Mouse (Mus musculus) G1E (cell line): Measurements from ENCODE around the gene S100a6. TPM values are rescaled to one million over a fixed set of nuclear protein-coding genes. Genes with fewer than 3 reads are reported as not detected.

Experiments used
- ATAC-seq: 2 replicates; pipeline ENCODE4 v1.8.0; 2016; ENCODE audit warnings: mild to moderate bottlenecking; ENCODE audit not compliant: insufficient number of reproducible peaks, poor library complexity, low FRiP score, severe bottlenecking; ENCODE audit errors: extremely low read depth
- DNase-seq: peaks from one replicate; pipeline ENCODE4 v3.0.0; 2012; ENCODE audit warnings: low spot score
- H3K27me3 ChIP-seq: 2 replicates; pipeline ENCODE4 v1.6.1; 2012; ENCODE audit warnings: mild to moderate bottlenecking, low read length, inconsistent platforms; ENCODE audit not compliant: insufficient read depth
- H3K36me3 ChIP-seq: replicated peaks from 2 replicates; pipeline ENCODE3; 2012; ENCODE audit warnings: mild to moderate bottlenecking, inconsistent platforms
- H3K4me1 ChIP-seq: 2 replicates; pipeline ENCODE4 v1.6.1; 2012; ENCODE audit warnings: low read depth, low read length, inconsistent platforms, mixed read lengths; ENCODE audit not compliant: insufficient read depth
- H3K4me3 ChIP-seq: 2 replicates; pipeline ENCODE4 v1.5.1; 2012; ENCODE audit warnings: low read depth, mild to moderate bottlenecking, inconsistent platforms, low read length, moderate library complexity, mixed read lengths
- H3K9me3 ChIP-seq: replicated peaks from 2 replicates; pipeline ENCODE4 v1.6.1; 2012; ENCODE audit warnings: inconsistent platforms
- CTCF ChIP-seq: IDR thresholded peaks from 2 replicates; pipeline ENCODE4 v1.5.1; 2012; ENCODE audit warnings: low read depth, low read length, inconsistent platforms, mixed read lengths
- GATA1 ChIP-seq: IDR thresholded peaks from 2 replicates; pipeline ENCODE4 v1.6.1; 2012; ENCODE audit warnings: borderline replicate concordance, low read length, inconsistent platforms, mixed read lengths
- GATA2 ChIP-seq: IDR thresholded peaks from 2 replicates; pipeline ENCODE4 v1.6.1; 2012; ENCODE audit warnings: low read depth, low read length, inconsistent platforms, borderline replicate concordance
- POLR2AphosphoS5 ChIP-seq: IDR thresholded peaks from 2 replicates; pipeline ENCODE4 v1.6.1; 2012; ENCODE audit warnings: low read depth, low read length, inconsistent platforms; ENCODE audit not compliant: insufficient replicate concordance
- TAL1 ChIP-seq: conservative IDR thresholded peaks from 2 replicates; pipeline ENCODE4 v1.6.1; 2012; ENCODE audit warnings: low read depth, low read length, inconsistent platforms, mixed read lengths
- polyA plus RNA-seq: library from polyadenylated mRNA; stranded (reverse); fragments of >175 nt; gene quantifications from 2 replicates; pipeline ENCODE4 v1.2.3, GENCODE M21; 2012
- total RNA-seq, 2 experiments: library from RNA; stranded (forward) in 1 of 2; stranded (reverse) in 1 of 2; fragments of 200-1000 nt in 1 of 2; fragments of >200 nt in 1 of 2; fragmentation: Nextera tagmentation in 1 of 2; gene quantifications; 2 replicates each; pipeline ENCODE4 v1.2.3; 2014 to 2017

Gene S100a6
- total and polyA plus RNA-seq, 3 experiments, result not detected

GRCm38 (mm10) chr3:90659364-90660044 is 46.8 kb downstream of the S100a6 start:
- Histone ChIP-seq H3K4me3 (no peak overlapping the region), H3K36me3 (no peaks in the 10 kb centered on the region), H3K27me3 (no peaks in the 10 kb centered on the region), H3K4me1 (no peaks in the 10 kb centered on the region), H3K9me3 (no peaks in the 10 kb centered on the region)
- DNase-seq (no peak), ATAC-seq (no peak)
- TF ChIP-seq GATA1, result no peak
- TF ChIP-seq CTCF, result no peak
- no peak for TF ChIP-seq GATA2
- TF ChIP-seq TAL1, result no peak
- no peak for TF ChIP-seq POLR2AphosphoS5

DNA sequence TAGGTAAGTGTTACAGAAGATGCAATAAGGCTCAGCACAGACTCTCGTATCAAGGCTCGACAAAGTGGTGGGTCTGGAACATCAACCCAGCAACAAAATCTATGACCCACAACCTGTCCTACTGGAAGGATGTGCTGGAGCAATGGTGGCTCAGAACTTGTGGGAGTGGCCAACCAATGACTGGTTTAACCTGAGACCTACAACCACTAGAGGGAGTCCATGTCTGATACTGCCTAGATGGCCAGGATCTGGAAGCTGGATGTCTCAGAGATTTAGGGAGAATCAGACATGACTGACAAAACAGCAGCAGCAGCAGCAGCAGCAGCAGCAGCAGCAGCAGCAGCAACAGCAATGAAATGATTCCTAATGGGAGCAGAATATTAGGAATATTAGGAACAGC is 51.5 kb downstream of the S100a6 start:
- TF ChIP-seq GATA2 (no peak), GATA1 (no peak), TAL1 (no peak), CTCF (no peak), POLR2AphosphoS5 (no peak)
- no peaks in the 10 kb centered on the region for H3K9me3 ChIP-seq
- H3K36me3 ChIP-seq, result no peaks in the 10 kb centered on the region
- ATAC-seq (no peak), DNase-seq (no peak)
- no peaks in the 10 kb centered on the region for H3K4me1 ChIP-seq
- no peaks in the 10 kb centered on the region for H3K27me3 ChIP-seq
- no peak overlapping the region for H3K4me3 ChIP-seq

- Histone ChIP-seq H3K27me3 (no peaks in the 10 kb centered on the region), H3K9me3 (no peaks in the 10 kb centered on the region), H3K4me3 (no peak within 1 kb of the TSS), H3K4me1 (no peaks in the 10 kb centered on the region), H3K36me3 (no peaks in the 10 kb centered on the region)
- ATAC-seq (no peak), DNase-seq (no peak)
- TF ChIP-seq CTCF (no peak), GATA1 (no peak), POLR2AphosphoS5 (no peak), GATA2 (no peak), TAL1 (no peak)
These were observed 56.2 kb downstream of the S100a6 start, which contains the start of gene S100a8 for GRCm38 (mm10) chr3:90668846-90669245. Gene S100a8 (plus strand): TSS chr3:90668978.

Other genes with a start within 250 kb of the S100a6 start
- 0.73 and 1.3 TPM in 2 replicates for gene Slc27a3, start 222.9 kb upstream of the S100a6 start, total RNA-seq (2014; fragmentation: Nextera tagmentation)
- gene Slc27a3, start 222.9 kb upstream of the S100a6 start, total RNA-seq (2017), result 2.7 and 2.9 TPM in 2 replicates
- gene Slc27a3, start 222.9 kb upstream of the S100a6 start, polyA plus RNA-seq, result 2.9 and 3.0 TPM in 2 replicates
- gene Ints3, start 179.3 kb upstream of the S100a6 start, total RNA-seq (2014; fragmentation: Nextera tagmentation), result 36.7 and 47.0 TPM in 2 replicates
- 32.5 and 36.2 TPM in 2 replicates for gene Ints3, start 179.3 kb upstream of the S100a6 start, total RNA-seq (2017)
- 28.2 and 30.8 TPM in 2 replicates for gene Ints3, start 179.3 kb upstream of the S100a6 start, polyA plus RNA-seq
- not detected in 2 replicates for gene Npr1, start 147.0 kb upstream of the S100a6 start, total RNA-seq (2014; fragmentation: Nextera tagmentation)
- not detected in 2 replicates for gene Npr1, start 147.0 kb upstream of the S100a6 start, total RNA-seq (2017)
- not detected in 2 replicates for gene Npr1, start 147.0 kb upstream of the S100a6 start, polyA plus RNA-seq
- 92.4 and 100 TPM in 2 replicates for gene Ilf2, start 136.8 kb upstream of the S100a6 start, total RNA-seq (2014; fragmentation: Nextera tagmentation)
- 168 and 181 TPM in 2 replicates for gene Ilf2, start 136.8 kb upstream of the S100a6 start, total RNA-seq (2017)
- gene Ilf2, start 136.8 kb upstream of the S100a6 start, polyA plus RNA-seq, result 15.4 and 21.3 TPM in 2 replicates
- 58.0 and 61.9 TPM in 2 replicates for gene Snapin, start 121.8 kb upstream of the S100a6 start, total RNA-seq (2014; fragmentation: Nextera tagmentation)
- 42.5 and 46.2 TPM in 2 replicates for gene Snapin, start 121.8 kb upstream of the S100a6 start, total RNA-seq (2017)
- 3.4 and 3.5 TPM in 2 replicates for gene Snapin, start 121.8 kb upstream of the S100a6 start, polyA plus RNA-seq
- gene Chtop, start 103.4 kb upstream of the S100a6 start, total RNA-seq (2014; fragmentation: Nextera tagmentation), result 78.6 and 89.8 TPM in 2 replicates
- 133 and 135 TPM in 2 replicates for gene Chtop, start 103.4 kb upstream of the S100a6 start, total RNA-seq (2017)
- 97.0 and 110 TPM in 2 replicates for gene Chtop, start 103.4 kb upstream of the S100a6 start, polyA plus RNA-seq
- 26.6 and 38.4 TPM in 2 replicates for gene S100a1, start 98.5 kb upstream of the S100a6 start, total RNA-seq (2014; fragmentation: Nextera tagmentation)
- 40.8 and 42.9 TPM in 2 replicates for gene S100a1, start 98.5 kb upstream of the S100a6 start, total RNA-seq (2017)
- 2.6 and 5.1 TPM in 2 replicates for gene S100a1, start 98.5 kb upstream of the S100a6 start, polyA plus RNA-seq
- 22.9 and 25.3 TPM in 2 replicates for gene S100a13, start 98.4 kb upstream of the S100a6 start, total RNA-seq (2014; fragmentation: Nextera tagmentation)
- 67.3 and 70.2 TPM in 2 replicates for gene S100a13, start 98.4 kb upstream of the S100a6 start, total RNA-seq (2017)
- 1.8 and 2.4 TPM in 2 replicates for gene S100a13, start 98.4 kb upstream of the S100a6 start, polyA plus RNA-seq
- gene S100a14, start 86.0 kb upstream of the S100a6 start, total RNA-seq (2014; fragmentation: Nextera tagmentation), result not detected in 2 replicates
- 0.12 TPM in 1 of 2 replicates, not detected in the other for gene S100a14, start 86.0 kb upstream of the S100a6 start, total RNA-seq (2017)
- gene S100a14, start 86.0 kb upstream of the S100a6 start, polyA plus RNA-seq, result not detected in 2 replicates
- not detected in 2 replicates for gene S100a16, start 75.6 kb upstream of the S100a6 start, total RNA-seq (2014; fragmentation: Nextera tagmentation)
- gene S100a16, start 75.6 kb upstream of the S100a6 start, total RNA-seq (2017), result not detected in 2 replicates
- gene S100a16, start 75.6 kb upstream of the S100a6 start, polyA plus RNA-seq, result not detected in 2 replicates
- not detected in 2 replicates for gene S100a3, start 52.3 kb upstream of the S100a6 start, total RNA-seq (2014; fragmentation: Nextera tagmentation)
- 0.12 and 0.22 TPM in 2 replicates for gene S100a3, start 52.3 kb upstream of the S100a6 start, total RNA-seq (2017)
- not detected in 2 replicates for gene S100a3, start 52.3 kb upstream of the S100a6 start, polyA plus RNA-seq
- gene S100a2, start 22.6 kb upstream of the S100a6 start, total RNA-seq (2014; fragmentation: Nextera tagmentation), result not detected in 2 replicates
- gene S100a2, start 22.6 kb upstream of the S100a6 start, total RNA-seq (2017), result not detected in 2 replicates
- not detected in 2 replicates for gene S100a2, start 22.6 kb upstream of the S100a6 start, polyA plus RNA-seq
- not detected in 2 replicates for gene Gm42674, start 11.0 kb upstream of the S100a6 start, total RNA-seq (2014; fragmentation: Nextera tagmentation)
- gene Gm42674, start 11.0 kb upstream of the S100a6 start, total RNA-seq (2017), result not detected in 2 replicates
- not detected in 2 replicates for gene Gm42674, start 11.0 kb upstream of the S100a6 start, polyA plus RNA-seq
- gene S100a4, start 9.1 kb upstream of the S100a6 start, total RNA-seq (2014; fragmentation: Nextera tagmentation), result not detected in 2 replicates
- gene S100a4, start 9.1 kb upstream of the S100a6 start, total RNA-seq (2017), result 0.64 TPM in 1 of 2 replicates, not detected in the other
- not detected in 2 replicates for gene S100a4, start 9.1 kb upstream of the S100a6 start, polyA plus RNA-seq
- gene S100a5, start 4.4 kb upstream of the S100a6 start, total RNA-seq (2014; fragmentation: Nextera tagmentation), result not detected in 2 replicates
- not detected in 2 replicates for gene S100a5, start 4.4 kb upstream of the S100a6 start, total RNA-seq (2017)
- not detected in 2 replicates for gene S100a5, start 4.4 kb upstream of the S100a6 start, polyA plus RNA-seq
- gene S100a7a, start 41.1 kb downstream of the S100a6 start, total RNA-seq (2014; fragmentation: Nextera tagmentation), result not detected in 2 replicates
- gene S100a7a, start 41.1 kb downstream of the S100a6 start, total RNA-seq (2017), result not detected in 2 replicates
- not detected in 2 replicates for gene S100a7a, start 41.1 kb downstream of the S100a6 start, polyA plus RNA-seq
- 2.4 TPM in 1 of 2 replicates, not detected in the other for gene S100a8, start 56.1 kb downstream of the S100a6 start, total RNA-seq (2014; fragmentation: Nextera tagmentation)
- not detected in 2 replicates for gene S100a8, start 56.1 kb downstream of the S100a6 start, total RNA-seq (2017)
- gene S100a8, start 56.1 kb downstream of the S100a6 start, polyA plus RNA-seq, result not detected in 2 replicates
- gene S100a9, start 82.8 kb downstream of the S100a6 start, total RNA-seq (2014; fragmentation: Nextera tagmentation), result not detected in 2 replicates
- 0.41 TPM in 1 of 2 replicates, not detected in the other for gene S100a9, start 82.8 kb downstream of the S100a6 start, total RNA-seq (2017)
- 0.20 TPM in 1 of 2 replicates, not detected in the other for gene S100a9, start 82.8 kb downstream of the S100a6 start, polyA plus RNA-seq
- gene Pglyrp4, start 114.0 kb downstream of the S100a6 start, total RNA-seq (2014; fragmentation: Nextera tagmentation), result not detected in 2 replicates
- 0.12 TPM in 1 of 2 replicates, not detected in the other for gene Pglyrp4, start 114.0 kb downstream of the S100a6 start, total RNA-seq (2017)
- gene Pglyrp4, start 114.0 kb downstream of the S100a6 start, polyA plus RNA-seq, result not detected in 2 replicates
- gene Gm5849, start 165.0 kb downstream of the S100a6 start, total RNA-seq (2014; fragmentation: Nextera tagmentation), result not detected in 2 replicates
- gene Gm5849, start 165.0 kb downstream of the S100a6 start, total RNA-seq (2017), result not detected in 2 replicates
- not detected in 2 replicates for gene Gm5849, start 165.0 kb downstream of the S100a6 start, polyA plus RNA-seq